Mouse (Mus musculus) liver, embryonic 11.5 days (tissue): ENCODE data around the gene Isca1. TPM values are rescaled to one million over a fixed set of nuclear protein-coding genes. Genes with fewer than 3 reads are reported as not detected.

ENCODE experiments used
- ATAC-seq: fragments of 200-750 bp; cut with Nextera tagmentation; replicated peaks from 2 replicates; pipeline ENCODE4 v1.8.0; 2017; ENCODE audit warnings: moderate number of reproducible peaks, mild to moderate bottlenecking, moderate TSS enrichment, moderate library complexity; ENCODE audit not compliant: low FRiP score
- DNase-seq: peaks from one replicate; pipeline ENCODE4 v3.0.0-alpha.2; 2017; ENCODE audit warnings: low spot score
- H3K27ac ChIP-seq: fragments of 300-500 bp; sonication (generic); 2 replicates; pipeline ENCODE4 v1.5.1; 2014; ENCODE audit warnings: mild to moderate bottlenecking, low read depth, low read length, control low read depth
- H3K27me3 ChIP-seq: fragments of 300-500 bp; sonication (generic); replicated peaks from 2 replicates; pipeline ENCODE4 v1.6.1; 2014; ENCODE audit warnings: low read length, mixed read lengths; ENCODE audit not compliant: control insufficient read depth, insufficient read depth
- H3K36me3 ChIP-seq: fragments of 300-500 bp; sonication (generic); 2 replicates; pipeline ENCODE4 v1.6.1; 2014; ENCODE audit warnings: mild to moderate bottlenecking, low read length, moderate library complexity, mixed read lengths; ENCODE audit not compliant: control insufficient read depth, insufficient read depth
- H3K4me1 ChIP-seq: fragments of 300-500 bp; sonication (generic); replicated peaks from 2 replicates; pipeline ENCODE4 v1.6.1; 2014; ENCODE audit warnings: low read length, mixed read lengths; ENCODE audit not compliant: control insufficient read depth, insufficient read depth
- H3K4me2 ChIP-seq: fragments of 300-500 bp; sonication (generic); 2 replicates; pipeline ENCODE4 v1.6.1; 2014; ENCODE audit warnings: mild to moderate bottlenecking, control low read depth, moderate library complexity
- H3K4me3 ChIP-seq: fragments of 300-500 bp; sonication (generic); 2 replicates; pipeline ENCODE4 v1.5.1; 2014; ENCODE audit warnings: low read depth, low read length, control low read depth
- H3K9ac ChIP-seq: fragments of 300-500 bp; sonication (generic); 2 replicates; pipeline ENCODE4 v1.6.1; 2014; ENCODE audit warnings: low read depth, low read length, control low read depth
- H3K9me3 ChIP-seq: fragments of 300-500 bp; sonication (generic); 2 replicates; pipeline ENCODE4 v1.6.1; 2016; ENCODE audit warnings: low read length, inconsistent platforms, mixed read lengths; ENCODE audit not compliant: control insufficient read depth
- WGBS: fragments of 180-500 bp; shearing (Covaris S2); extraction: QIAGEN DNeasy Blood & Tissue Kit; methylation state at CpG from one replicate; pipeline ENCODE4 v1.1.7; 2014; 5-methylcytosine and 5-hydroxymethylcytosine counted together
- polyA plus RNA-seq: library from polyadenylated mRNA; unstranded; fragments of >200 nt; fragmentation: Nextera tagmentation; extraction: Ambion mirVana; gene quantifications from 2 replicates; pipeline ENCODE4 v1.2.1, GENCODE M21; 2014

Isca1 gene
- 173 and 181 TPM in 2 replicates for polyA plus RNA-seq

GRCm38 (mm10) chr13:59769296-59770163, at the start of gene Isca1:
TSS of gene Isca1 (minus strand) at chr13:59769810.
- peak; percentile 94 for ATAC-seq
- Histone ChIP-seq H3K9me3 (no peaks in the 10 kb centered on the region), H3K9ac (peak within 1 kb of the TSS; percentile 93), H3K4me1 (peaks cover 48% of the 10 kb centered on the region), H3K27ac (peak within 1 kb of the TSS; percentile 100), H3K36me3 (peaks cover 6% of the 10 kb centered on the region; the same call in 1 of the 2 replicates), H3K4me3 (peak within 1 kb of the TSS; percentile 93), H3K4me2 (peak within 1 kb of the TSS; percentile 91), H3K27me3 (no peaks in the 10 kb centered on the region)
- WGBS = under 1% methylated on average over 91 of the region's 91 CpGs
- peak; percentile 99 for DNase-seq

GRCm38 (mm10) chr13:59817352-59817751, 47.7 kb upstream of the Isca1 start:
- ATAC-seq = no peak
- H3K9ac ChIP-seq = 0 out of 2 replicates have a peak overlapping the region, but pooled peaks have one; percentile 15
- H3K4me2 ChIP-seq = peak overlapping the region; percentile 82
- DNase-seq = no peak
- H3K27me3 ChIP-seq = no peaks in the 10 kb centered on the region
- no peak overlapping the region for H3K27ac ChIP-seq
- H3K4me3 ChIP-seq = no peak overlapping the region
- H3K9me3 ChIP-seq = no peaks in the 10 kb centered on the region
- H3K4me1 ChIP-seq = peaks cover 41% of the 10 kb centered on the region
- WGBS = 78% methylated on average over 4 of the region's 4 CpGs
- H3K36me3 ChIP-seq = peaks cover 29% of the 10 kb centered on the region

- H3K36me3 ChIP-seq = peaks cover 46% of the 10 kb centered on the region
- ATAC-seq (peak; percentile 99), DNase-seq (peak; percentile 67)
- H3K27ac ChIP-seq = peak overlapping the region; percentile 96
- no peaks in the 10 kb centered on the region for H3K27me3 ChIP-seq
- H3K4me1 ChIP-seq = peaks cover 30% of the 10 kb centered on the region
- H3K4me2 ChIP-seq = peak overlapping the region; percentile 67
- H3K9ac ChIP-seq = peak overlapping the region; percentile 61
- 34% methylated on average over 6 of the region's 6 CpGs for WGBS
- H3K9me3 ChIP-seq = no peaks in the 10 kb centered on the region
- peak overlapping the region; percentile 29 for H3K4me3 ChIP-seq
These were observed 44.5 kb upstream of the Isca1 start for GRCm38 (mm10) chr13:59814109-59814591.

GRCm38 (mm10) chr13:59811581-59811980, 42.0 kb upstream of the Isca1 start:
- Histone ChIP-seq H3K27me3 (no peaks in the 10 kb centered on the region), H3K27ac (no peak overlapping the region), H3K9ac (no peak overlapping the region), H3K9me3 (no peaks in the 10 kb centered on the region), H3K4me2 (no peak overlapping the region), H3K4me1 (peaks cover 12% of the 10 kb centered on the region), H3K36me3 (peaks cover 59% of the 10 kb centered on the region), H3K4me3 (no peak overlapping the region)
- WGBS = 97% methylated on average over 3 of the region's 3 CpGs
- DNase-seq (no peak), ATAC-seq (no peak)

- Histone ChIP-seq H3K9me3 (no peaks in the 10 kb centered on the region), H3K4me1 (peaks cover 13% of the 10 kb centered on the region), H3K27me3 (no peaks in the 10 kb centered on the region), H3K27ac (no peak overlapping the region), H3K4me3 (no peak overlapping the region), H3K36me3 (peaks cover 85% of the 10 kb centered on the region), H3K4me2 (no peak overlapping the region), H3K9ac (no peak overlapping the region)
- DNase-seq (no peak), ATAC-seq (no peak)
- WGBS = 86% methylated on average over 6 of the region's 6 CpGs
These were observed 31.4 kb upstream of the Isca1 start for GRCm38 (mm10) chr13:59801000-59801399.

GRCm38 (mm10) chr13:59800077-59800476, 30.5 kb upstream of the Isca1 start:
- ATAC-seq (no peak), DNase-seq (no peak)
- no peaks in the 10 kb centered on the region for H3K27me3 ChIP-seq
- no peak overlapping the region for H3K4me2 ChIP-seq
- WGBS = 62% methylated on average over 2 of the region's 2 CpGs
- no peaks in the 10 kb centered on the region for H3K9me3 ChIP-seq
- H3K27ac ChIP-seq = no peak overlapping the region
- no peak overlapping the region for H3K4me3 ChIP-seq
- H3K36me3 ChIP-seq = peaks cover 84% of the 10 kb centered on the region
- H3K9ac ChIP-seq = no peak overlapping the region
- H3K4me1 ChIP-seq = peaks cover 20% of the 10 kb centered on the region

- H3K4me3 ChIP-seq = no peak overlapping the region
- no peaks in the 10 kb centered on the region for H3K27me3 ChIP-seq
- H3K4me1 ChIP-seq = peaks cover 22% of the 10 kb centered on the region
- 91% methylated on average over 1 of the region's 1 CpGs for WGBS
- peak overlapping the region; percentile 47; the same call in 1 of the 2 replicates for H3K27ac ChIP-seq
- DNase-seq (no peak), ATAC-seq (no peak)
- no peak overlapping the region; the same call in 1 of the 2 replicates for H3K9ac ChIP-seq
- H3K9me3 ChIP-seq = no peaks in the 10 kb centered on the region
- no peak overlapping the region for H3K4me2 ChIP-seq
- H3K36me3 ChIP-seq = peaks cover 84% of the 10 kb centered on the region
These were observed 28.7 kb upstream of the Isca1 start for GRCm38 (mm10) chr13:59798306-59798705.

GRCm38 (mm10) chr13:59796466-59796848, 26.8 kb upstream of the Isca1 start:
- Histone ChIP-seq H3K27me3 (no peaks in the 10 kb centered on the region), H3K4me1 (peaks cover 22% of the 10 kb centered on the region), H3K4me3 (no peak overlapping the region), H3K27ac (peak overlapping the region; percentile 99), H3K9me3 (no peaks in the 10 kb centered on the region), H3K36me3 (peaks cover 82% of the 10 kb centered on the region), H3K9ac (peak overlapping the region; percentile 65), H3K4me2 (peak overlapping the region; percentile 23)
- 91% methylated on average over 9 of the region's 9 CpGs for WGBS
- no peak for DNase-seq
- no peak for ATAC-seq
